Mouse (Mus musculus): ENCODE data around the gene Mbnl1.

Gene Mbnl1

DNA sequence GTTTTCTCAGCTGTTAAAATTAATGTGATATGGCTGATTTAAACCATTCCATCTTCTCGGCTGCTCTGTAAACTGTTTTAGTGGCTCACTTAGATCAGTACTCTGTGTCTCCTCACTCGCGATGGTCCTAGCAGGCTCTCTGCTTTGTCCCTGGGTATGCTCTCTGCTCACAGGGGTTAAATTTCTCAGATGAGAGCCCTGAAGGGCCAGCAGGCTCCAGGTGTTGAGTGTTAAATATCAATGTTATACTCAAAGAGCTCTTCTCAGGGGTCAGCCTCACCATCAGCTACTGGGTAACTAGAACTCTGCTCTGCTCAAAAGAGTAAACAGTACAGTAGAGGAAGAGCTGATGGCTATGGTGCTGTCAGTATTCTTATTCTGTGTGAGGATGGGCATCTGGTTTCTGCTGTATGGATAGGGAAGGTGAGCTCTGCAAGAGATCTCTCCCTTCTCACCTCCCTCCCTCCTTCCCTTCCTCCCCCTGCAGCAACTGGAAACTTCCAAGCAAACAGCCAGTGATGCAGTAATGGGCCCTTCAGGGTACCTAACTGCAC lies 44.7 kb downstream of the Mbnl1 start:
- in situ Hi-C loops (cut with MseI, MboI) = no loop called here

DNA sequence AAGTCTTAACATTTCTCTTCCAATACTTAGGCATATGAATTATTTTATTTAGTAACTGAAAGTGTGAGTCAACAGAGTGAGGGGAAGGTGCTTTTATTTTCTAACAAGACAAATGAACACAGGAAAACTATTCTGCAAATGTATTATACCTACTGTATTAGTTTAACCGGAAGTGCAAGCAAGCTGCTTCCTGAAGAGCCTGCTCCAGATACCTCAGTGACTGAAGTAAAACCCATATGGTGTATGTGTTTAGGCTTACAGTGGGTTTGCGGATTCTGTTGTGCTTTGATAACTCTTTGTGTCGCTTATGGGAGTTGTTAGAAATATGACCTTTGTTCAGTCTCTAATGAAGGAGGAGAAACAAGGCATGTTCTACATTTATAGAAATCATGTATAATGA lies 46.7 kb downstream of the Mbnl1 start:
- in situ Hi-C loops (cut with MseI, MboI) = no loop called here

DNA sequence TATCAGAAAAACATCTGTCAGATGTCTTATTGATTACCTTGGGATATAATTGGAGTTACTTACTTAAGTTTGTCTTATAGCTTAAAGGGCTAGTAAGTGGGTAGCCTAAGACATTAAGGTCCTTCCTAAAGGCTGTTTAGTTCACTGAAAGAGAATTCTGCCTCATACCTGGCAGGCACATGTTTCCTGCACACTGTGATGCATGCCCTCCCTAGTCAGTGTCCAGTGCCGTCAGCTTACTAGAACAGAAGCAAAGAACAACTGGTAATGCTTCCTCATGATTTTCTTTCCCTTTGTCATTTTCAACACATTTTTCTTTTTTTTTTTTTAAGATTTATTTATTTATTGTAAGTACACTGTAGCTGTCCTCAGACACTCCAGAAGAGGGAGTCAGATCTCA lies 51.5 kb downstream of the Mbnl1 start:
- in situ Hi-C loops (cut with MseI, MboI) = no loop called here

DNA sequence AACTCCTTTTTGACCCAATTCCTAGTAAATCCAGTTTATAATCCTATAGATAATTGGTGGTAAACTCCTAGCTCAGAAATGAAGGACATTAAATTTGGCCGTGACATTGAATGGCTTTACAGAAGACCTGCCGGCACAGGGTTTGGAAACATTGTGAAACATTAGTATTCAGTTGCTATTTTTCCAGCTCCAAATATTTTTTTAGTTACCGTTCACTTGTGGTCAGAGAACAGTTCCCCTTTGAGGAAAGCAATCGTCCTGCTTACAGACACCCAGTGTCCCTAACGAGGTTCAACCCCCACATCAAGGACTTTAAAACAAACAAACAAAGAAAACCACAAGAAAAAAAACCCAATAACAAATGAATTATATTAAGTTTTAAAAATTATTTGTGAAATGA lies 58.7 kb downstream of the Mbnl1 start:
- in situ Hi-C loops (cut with MseI, MboI) = no loop called here

DNA sequence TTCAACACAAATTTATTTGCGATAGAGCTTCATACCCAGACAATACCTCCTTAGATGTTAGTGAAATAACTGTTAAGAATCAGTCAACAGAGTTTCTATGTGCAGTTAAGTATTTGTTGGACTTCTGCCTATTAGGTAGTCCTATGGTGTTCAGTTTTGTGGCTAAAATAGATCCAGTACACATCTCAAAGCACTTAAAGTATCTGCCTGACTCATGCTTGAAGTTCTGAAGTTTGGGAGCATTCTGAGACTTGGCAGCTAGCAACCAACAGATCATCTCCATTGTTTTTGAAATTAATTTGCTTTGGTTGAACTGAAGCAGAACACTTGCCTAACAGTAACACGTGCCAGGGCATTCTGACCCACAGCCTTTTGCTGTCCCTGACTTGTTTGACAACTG lies 59.2 kb downstream of the Mbnl1 start:
- in situ Hi-C loops (cut with MseI, MboI) = no loop called here

DNA sequence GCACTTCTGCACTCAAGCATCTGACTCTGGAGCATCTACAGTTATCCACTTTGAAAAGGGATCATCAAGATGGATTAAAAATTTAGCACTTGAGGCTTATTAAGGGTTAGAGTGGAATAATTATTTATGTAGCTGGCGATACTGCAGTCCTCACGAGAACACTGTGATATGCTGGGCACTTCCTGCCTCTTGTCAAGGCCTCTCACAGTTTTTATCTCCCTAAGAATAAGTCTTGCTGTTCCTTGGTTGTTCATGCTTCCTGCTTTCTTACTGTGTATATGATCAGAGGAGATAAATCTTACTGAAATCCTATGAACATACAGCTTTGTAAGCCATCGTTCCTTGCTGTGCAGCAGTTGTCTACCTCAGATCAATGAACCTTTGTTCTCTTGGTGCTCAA lies 62.6 kb downstream of the Mbnl1 start:
- in situ Hi-C loops (cut with MseI, MboI) = no loop called here

DNA sequence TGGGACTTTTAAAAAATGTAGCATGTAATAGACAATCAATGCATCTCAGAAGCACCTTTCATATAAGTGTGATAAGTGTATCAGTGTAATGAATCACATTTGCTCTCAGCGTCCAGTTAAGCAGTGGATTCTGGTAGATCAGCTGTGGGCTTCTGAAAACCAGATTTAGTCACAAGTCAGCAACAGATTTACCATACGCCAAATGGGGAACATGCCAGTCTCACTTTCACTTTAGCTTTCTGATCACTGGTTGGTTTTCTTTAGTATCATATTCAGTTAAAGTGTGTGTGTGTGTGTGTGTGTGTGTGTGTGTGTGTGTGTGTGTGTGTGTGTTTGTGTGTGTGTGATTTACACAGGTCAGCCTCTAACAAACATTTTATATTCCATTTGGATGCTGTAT lies 64.4 kb downstream of the Mbnl1 start:
- in situ Hi-C loops (cut with MseI, MboI) = no loop called here

DNA sequence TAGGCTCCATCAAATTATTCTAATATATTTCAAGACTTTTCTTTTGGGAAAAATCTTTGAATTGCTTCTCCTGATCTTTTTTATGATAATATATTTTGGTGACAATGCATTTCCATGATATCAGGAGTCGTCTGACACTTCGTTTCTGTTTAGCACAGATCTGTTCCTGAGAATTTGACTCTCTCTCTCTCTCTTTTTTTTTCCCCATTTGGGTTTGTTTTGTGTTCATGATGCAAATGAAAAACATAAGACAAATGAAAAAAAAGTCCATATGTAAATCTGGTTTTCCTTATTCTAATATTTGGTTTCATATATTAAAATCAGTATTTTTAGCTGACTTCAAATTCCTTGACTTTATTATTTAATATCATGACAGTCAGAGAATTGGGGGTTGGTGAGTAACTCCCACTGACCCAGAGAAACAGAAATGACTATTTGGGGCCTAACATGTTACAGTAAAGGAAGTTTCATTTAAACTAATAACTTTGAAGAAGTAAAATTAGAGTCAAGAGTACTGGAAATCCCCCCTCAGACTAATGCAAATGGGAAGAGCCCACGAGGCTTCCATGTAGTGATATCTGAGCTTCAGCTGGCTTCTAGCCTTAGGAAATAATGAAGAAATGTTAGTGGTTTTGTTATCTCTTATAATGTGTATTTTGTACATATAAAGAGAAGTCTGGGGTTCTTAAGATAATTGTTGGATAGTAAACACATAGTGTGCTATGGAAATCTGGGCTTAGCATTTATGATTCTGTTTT lies 65.8 kb downstream of the Mbnl1 start:
- in situ Hi-C loops (cut with MseI, MboI) = no loop called here

DNA sequence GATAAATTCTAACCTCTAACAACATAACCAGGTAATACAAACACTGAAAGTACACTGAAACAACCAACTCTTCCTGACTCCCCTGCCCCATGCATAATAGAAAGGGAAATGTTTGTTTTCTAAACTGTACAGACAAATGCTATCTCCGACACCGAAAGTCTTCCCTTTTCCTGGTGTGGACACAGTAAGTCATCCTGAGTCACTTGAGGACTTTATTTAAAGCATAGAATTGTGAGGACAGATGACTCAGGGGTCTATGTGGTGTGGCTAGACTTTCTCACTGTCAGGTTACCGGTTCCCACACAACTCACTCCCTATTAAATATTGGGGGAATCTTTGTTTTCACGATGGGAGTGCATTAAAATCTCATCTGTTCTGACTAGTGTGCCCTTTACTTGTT lies 68.5 kb downstream of the Mbnl1 start:
- in situ Hi-C loops (cut with MseI, MboI) = no loop called here

DNA sequence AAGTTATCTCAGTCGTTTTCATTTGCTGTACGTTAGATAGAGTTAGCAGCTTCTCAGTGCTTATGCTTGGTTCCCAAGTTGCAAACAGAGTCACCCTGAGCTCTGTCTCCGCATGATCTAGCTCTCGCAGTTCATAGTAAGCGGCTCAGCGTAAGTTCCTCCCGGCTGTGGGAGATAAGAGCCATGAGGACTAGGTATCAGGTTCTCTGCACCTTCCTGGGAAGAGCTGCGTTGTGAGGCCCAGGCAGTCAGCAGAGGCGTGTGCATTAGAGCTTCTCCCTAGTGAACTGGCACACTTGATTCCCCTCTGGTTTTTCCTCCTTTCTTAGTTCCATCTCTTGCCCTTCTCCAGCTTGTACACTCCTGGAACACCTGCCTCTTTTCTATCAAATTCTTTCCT lies 73.6 kb downstream of the Mbnl1 start:
- in situ Hi-C loops (cut with MseI, MboI) = no loop called here

DNA sequence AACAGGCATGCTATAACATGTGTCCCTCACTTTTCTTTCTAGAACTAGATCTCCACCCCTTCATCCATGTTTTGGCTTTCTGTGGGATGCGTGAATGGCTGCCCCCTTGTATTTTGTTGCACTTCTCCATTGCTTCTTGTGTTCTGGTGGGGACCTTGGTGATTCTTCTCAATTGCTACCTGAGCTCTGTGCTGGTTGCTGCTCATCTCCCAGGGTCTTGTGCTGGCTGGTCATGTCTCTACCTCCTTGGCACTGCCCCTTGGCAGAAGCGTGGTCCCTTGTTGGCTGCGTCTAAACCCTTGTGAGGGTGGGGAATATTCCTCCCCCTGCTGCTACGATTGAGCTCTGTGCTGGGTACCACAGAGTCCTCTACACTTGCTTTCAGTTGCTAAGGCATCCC lies 74.3 kb downstream of the Mbnl1 start:
- in situ Hi-C loops (cut with MseI, MboI) = no loop called here

DNA sequence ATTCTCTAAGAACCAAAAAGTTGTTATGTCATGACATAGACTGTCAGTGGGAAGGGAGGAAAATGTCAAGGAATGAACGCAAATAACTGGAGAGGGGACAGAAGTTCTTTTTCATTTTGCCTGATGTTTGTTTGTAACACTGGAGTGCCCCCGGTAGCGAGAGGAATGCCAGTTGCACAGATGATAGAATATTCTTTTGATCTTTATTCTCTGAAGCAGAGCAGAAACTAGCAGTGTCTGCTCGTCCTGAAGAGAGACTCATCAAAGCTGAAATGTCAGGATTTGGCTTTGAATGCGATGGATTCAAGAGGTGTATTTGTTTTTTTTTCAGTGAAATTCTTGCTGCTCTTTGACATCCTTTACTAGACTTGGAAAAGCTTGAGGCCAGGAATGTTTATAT lies 77.9 kb downstream of the Mbnl1 start:
- in situ Hi-C loops (cut with MseI, MboI) = no loop called here

DNA sequence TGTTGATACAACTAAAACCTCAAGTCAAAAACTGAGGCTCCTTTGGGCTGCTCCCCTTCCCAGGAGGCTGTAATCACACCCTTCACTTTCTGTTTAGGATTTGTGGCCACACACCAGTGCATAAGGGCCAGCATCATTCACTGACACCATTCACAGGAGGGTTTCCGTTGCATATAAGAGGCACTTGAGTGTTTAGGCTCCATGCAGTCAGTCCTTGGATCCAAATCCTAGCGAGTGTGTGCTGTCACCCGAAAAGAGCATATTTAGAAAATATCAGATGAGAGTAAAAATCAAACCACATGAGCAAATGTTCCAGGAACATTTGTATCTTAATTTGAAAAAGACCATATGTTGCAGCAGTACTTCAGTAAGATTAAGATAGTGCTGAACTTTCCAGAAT lies 79.0 kb downstream of the Mbnl1 start:
- in situ Hi-C loops (cut with MseI, MboI) = no loop called here

DNA sequence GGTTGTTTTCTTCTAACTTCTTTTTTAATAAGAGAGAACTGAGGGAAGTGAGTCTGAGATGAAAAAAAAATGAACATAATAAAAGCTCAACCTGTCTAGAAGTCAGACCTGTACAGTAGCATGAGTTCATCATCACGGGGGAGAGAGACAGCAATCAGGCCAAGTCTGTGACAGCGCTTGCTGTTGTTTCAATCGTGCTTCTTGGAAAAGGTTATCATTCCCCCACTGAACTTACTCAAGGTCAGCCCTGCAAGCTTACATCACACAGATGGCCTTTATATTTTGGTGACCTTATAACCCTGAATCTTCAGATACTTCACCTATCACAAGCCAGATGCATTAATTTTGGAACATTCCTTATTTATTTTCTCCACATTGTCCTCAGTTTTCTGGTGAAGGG lies 80.4 kb downstream of the Mbnl1 start:
- in situ Hi-C loops (cut with MseI, MboI) = no loop called here

DNA sequence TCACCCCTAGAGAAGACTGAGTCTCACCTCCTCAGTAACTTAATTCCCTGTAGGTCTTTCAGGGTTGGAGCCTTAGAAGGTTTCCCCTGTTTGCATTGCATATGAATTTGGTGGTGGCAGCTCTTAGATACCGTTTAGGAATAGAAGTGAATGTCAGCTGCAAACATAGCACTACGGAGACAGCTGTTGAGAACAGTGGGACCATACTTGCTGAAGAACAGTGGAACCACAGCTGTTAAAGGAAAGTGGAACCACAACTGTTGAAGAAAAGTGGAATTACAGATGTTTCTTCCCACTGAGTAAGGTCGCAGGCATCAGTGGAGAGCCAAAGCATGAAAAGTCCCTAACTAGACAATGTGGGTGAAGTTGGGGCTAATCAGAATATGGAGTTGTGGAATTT lies 84.0 kb downstream of the Mbnl1 start:
- in situ Hi-C loops (cut with MseI, MboI) = no loop called here

DNA sequence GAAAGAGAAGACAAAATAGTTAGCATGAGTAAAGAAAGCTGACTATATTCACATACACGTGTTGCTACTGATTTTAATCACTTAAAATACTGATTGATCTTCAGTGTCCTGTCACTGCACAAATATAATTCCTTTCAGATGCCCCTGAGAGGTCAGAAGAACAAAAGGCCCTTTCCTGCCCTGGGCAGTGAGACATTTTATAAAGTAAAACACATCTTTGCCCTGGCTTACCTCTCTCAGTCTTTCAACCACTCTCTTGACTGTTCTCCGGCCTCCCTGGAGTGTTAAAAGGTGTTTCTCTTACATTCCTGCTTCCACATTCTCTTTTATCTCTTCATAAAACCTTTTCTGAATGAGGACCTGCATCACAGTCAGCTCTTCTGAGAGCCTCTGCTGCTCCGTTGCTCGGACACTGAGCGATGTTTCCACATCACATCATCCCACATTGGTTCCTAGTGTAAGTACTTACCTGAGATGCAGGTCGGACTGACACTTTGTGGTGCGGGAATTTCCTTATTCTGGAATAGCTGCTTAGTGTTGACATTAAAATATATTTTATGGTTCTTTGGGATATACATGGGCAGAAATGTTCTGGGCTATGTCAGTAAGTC lies 85.7 kb downstream of the Mbnl1 start:
- in situ Hi-C loops (cut with MseI, MboI) = no loop called here

DNA sequence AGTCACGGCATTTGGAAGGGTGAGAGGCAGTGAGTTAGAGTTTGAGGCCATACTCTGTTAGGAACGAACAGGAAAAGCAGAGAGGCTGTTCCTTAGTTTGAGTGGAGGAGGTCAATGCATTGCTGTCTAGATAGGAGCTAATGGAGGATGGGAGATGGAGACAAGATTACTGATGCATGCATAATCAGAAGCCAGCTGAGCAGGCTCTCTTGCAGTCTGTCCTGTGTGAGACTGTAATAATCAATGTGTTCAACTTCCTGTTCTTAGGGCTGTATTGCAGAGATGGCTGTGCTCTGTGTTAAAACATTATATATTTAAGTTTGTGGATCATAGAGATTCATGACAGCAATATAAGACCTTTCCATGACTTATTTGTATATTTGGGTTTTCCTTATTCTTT lies 87.1 kb downstream of the Mbnl1 start:
- in situ Hi-C loops (cut with MseI, MboI) = no loop called here

DNA sequence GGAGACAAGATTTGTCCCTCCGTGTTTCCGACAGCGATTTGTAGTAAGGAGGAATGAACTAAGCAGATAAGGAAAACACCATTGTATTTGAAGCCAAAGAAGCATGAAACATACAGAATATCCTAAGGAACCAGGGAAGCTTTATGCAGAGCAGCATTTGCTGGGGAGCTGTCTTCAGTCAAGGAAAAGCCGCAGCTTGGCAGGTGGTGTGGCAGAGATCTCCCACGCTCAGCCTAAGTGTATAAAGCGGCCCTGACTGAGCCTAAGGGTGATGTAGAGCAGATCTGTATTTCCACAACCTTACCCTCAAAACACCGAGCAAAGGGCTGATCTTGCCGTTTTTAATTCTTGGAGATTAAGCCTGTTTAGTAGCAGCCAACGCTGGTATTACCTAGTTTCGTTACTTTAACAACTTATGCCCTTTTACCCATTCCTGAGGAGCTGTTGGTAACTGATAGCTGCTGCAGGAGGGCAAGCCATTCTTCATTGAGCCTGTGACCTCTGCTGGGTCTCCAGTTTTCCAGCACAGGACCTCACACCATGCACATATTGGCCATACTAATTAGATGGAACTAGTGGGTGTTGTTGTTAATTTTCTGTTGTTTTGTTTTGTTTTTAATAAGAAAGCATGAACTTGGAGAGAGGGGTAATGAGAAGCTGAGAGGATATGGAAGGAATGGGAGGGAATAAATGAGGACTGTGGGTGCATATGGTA lies 91.1 kb downstream of the Mbnl1 start:
- in situ Hi-C loops (cut with MseI, MboI) = no loop called here

DNA sequence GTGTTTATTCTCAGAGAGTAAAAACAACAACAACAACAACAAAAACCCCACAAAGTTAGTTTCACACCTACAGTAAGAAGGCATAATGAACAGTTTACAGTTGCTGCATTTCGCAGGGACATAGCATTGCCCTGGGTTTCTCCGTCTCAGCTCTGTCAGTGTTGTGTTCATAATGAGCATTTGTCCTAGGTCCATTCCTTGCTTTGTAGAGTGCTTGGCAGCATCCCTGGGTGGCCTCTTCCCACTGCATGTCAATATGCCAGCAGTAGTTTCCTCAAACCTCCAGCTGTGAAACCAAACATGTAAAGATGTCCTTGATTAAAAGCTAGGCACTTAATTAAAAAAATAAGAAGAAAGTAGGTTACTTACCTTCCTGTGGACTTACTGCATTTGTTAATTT lies 91.6 kb downstream of the Mbnl1 start:
- in situ Hi-C loops (cut with MseI, MboI) = no loop called here

DNA sequence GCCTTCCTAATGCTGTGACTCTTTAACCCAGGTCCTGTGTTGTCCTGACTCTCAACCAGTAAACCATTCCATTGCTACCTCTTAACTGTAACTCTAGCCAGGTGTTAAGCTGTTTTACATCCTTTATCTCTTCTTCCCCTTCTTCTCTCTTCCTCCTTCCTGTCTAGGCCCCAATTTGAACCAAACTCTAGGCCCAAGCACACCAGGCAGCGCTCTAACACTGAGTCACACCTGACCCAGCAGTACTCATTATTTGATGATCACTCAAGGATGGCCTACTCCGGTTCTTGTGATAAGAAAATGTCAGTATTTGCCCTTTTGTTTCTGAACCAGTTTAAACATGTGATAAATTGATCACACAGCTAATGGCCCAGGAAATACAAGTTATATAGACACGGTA lies 92.6 kb downstream of the Mbnl1 start:
- in situ Hi-C loops (cut with MseI, MboI) = no loop called here

DNA sequence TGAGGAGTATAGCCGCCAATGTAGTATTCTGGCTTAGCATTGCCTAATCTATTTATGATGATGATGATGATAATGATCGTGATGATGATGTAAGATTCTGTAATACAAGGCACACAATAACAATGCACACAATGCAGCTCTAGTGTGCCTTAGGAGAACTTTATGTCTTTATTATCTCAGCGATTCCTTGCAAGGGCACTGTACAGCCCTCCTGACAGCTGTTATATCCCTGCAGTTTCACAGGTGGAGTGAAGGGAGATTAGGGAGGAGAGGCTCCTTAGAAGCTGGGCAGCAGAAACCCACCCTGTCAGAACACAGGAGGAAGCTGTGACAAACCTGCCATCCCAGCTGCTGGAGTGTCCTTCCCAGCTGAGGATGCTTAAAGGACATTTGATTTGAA lies 93.3 kb downstream of the Mbnl1 start:
- in situ Hi-C loops (cut with MseI, MboI) = no loop called here

DNA sequence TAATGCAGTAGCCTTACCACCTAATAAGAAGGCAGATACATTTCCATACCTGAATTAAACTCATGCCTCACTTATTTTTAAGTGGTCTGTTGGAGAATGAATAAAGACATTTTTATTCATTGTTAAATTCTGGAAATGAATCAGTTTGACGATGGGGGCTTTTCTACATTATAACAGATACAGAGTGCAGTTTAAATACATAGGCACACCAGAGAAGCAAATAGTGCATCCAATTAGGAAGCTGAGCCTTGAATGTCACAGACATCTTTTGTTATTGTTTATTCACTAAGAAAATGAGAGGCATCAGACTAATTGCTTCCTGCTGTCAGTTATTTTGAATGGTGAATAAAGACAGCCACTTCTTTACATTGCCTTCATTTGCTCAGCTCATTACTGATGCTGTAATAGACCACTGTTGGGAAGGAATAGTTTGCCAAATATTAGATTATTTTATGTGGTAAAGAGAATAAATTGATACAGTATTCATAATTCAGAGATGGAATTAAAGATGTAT lies 95.6 kb downstream of the Mbnl1 start:
- in situ Hi-C loops (cut with MseI, MboI) = no loop called here
